Mouse (Mus musculus): ENCODE data around the gene Aldh1l1.

The Aldh1l1 gene

DNA sequence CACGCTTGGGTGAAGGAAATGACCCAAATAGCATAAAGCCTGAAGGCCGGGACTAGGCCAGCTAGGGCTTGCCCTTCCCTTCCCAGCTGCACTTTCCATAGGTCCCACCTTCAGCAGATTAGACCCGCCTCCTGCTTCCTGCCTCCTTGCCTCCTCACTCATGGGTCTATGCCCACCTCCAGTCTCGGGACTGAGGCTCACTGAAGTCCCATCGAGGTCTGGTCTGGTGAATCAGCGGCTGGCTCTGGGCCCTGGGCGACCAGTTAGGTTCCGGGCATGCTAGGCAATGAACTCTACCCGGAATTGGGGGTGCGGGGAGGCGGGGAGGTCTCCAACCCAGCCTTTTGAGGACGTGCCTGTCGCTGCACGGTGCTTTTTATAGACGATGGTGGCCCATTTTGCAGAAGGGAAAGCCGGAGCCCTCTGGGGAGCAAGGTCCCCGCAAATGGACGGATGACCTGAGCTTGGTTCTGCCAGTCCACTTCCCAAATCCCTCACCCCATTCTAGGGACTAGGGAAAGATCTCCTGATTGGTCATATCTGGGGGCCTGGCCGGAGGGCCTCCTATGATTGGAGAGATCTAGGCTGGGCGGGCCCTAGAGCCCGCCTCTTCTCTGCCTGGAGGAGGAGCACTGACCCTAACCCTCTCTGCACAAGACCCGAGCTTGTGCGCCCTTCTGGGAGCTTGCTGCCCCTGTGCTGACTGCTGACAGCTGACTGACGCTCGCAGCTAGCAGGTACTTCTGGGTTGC, 64.1 kb downstream of the Aldh1l1 start:
- peak; percentile 51 for DNase-seq (ENCODE audit: low spot score)

- DNase-seq (ENCODE audit: low spot score), result no peak
Observed at GRCm38 (mm10) chr6:90551251-90551650, 65.0 kb downstream of the Aldh1l1 start.

DNA sequence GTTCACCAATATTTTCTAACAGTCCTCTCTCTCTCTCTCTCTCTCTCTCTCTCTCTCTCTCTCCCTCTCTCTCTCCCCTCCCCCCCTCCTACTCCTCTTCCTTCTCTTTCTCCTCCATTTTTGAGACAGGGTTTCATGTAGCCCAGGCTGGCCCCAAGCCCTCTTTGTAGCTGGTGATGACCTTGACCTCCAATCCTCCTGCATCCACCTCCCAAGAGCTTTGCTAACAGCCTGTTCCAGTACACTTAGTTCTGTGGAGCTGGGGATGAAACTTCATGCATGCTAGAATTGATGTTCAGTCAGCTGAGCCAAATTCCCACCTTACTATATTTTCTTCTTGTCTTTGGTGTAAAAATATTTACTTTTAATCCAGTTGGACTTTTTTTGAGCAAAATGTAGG, 67.0 kb downstream of the Aldh1l1 start:
- no peak for DNase-seq (ENCODE audit: low spot score)

DNA sequence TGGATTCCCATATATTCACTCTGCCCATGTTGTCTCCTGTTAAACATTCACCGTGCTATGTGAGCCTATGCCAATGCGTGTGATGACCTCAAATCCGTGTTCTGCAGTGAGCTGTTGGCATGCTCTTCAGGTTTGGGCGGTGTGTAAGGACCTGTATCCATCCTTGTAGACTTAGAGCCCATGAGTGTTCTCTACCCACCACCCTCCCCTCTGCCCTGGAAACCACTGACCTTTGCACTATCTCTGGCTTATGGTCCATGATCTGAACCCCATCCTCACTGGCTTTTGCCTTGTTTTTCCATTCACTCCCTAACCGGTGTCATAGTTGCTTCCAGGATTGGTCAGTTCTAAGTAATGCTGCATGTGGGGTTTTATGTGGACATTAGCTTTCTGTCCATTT, 67.5 kb downstream of the Aldh1l1 start:
- DNase-seq (ENCODE audit: low spot score), result no peak

GRCm38 (mm10) chr6:90556534-90557058, 70.4 kb downstream of the Aldh1l1 start:
- no peak for DNase-seq (ENCODE audit: low spot score)

- no peak for DNase-seq (ENCODE audit: low spot score)
Observed at GRCm38 (mm10) chr6:90557077-90557476, 70.8 kb downstream of the Aldh1l1 start.

GRCm38 (mm10) chr6:90557829-90558693, 71.8 kb downstream of the Aldh1l1 start:
- no peak for DNase-seq (ENCODE audit: low spot score)

DNA sequence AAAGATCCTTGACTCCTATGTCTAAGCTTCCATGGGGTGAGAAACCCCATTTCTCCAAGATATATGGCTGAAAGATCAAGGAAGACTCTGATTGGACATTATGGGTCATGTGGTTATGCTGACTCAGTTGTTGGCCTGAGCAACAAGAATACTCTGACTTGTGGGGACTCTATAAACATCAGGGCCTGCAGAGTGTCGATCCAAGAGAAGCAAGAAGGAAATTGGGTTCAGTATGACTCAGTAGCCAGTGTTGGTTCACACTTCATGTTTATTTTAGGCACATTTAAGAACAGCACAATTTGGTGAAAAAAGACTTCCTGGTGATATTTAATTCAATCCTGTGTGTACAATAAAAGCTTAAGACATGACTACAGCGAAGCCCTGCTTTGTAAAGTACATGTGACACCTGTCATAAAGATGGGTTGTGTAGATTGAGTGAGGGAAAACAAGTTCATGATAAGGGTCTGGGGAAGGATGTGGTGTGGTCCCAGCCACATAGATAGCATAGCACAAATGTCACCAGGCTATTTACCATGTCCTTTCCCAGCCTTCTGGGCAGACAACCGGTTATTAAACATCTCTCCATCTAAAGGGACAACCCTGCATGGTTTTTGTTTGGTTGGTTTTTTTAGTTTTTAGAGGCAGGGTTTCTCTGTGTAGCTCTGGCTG, 74.3 kb downstream of the Aldh1l1 start:
- no peak for DNase-seq (ENCODE audit: low spot score)

- no peak for DNase-seq (ENCODE audit: low spot score)
Observed at GRCm38 (mm10) chr6:90561234-90561781, 75.1 kb downstream of the Aldh1l1 start.

DNA sequence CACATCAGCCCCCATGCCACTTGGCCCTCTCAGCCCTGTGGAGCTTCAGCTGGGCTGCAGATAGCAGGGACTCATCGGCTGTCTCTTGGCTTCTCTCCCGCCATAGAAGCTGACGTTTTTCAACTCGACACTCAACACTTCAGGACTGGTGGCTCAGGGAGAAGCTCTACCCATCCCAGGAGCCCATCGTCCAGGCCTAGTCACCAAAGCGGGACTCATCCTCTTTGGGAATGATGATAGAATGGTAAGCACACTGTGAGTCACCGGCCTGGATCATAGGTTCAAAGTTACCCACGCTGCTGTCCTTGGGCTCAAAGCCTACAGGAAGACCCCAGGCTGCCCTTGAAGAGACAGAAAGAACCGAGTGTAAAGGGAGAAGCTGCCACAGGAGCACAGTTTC, 78.0 kb downstream of the Aldh1l1 start:
- no peak for DNase-seq (ENCODE audit: low spot score)

DNA sequence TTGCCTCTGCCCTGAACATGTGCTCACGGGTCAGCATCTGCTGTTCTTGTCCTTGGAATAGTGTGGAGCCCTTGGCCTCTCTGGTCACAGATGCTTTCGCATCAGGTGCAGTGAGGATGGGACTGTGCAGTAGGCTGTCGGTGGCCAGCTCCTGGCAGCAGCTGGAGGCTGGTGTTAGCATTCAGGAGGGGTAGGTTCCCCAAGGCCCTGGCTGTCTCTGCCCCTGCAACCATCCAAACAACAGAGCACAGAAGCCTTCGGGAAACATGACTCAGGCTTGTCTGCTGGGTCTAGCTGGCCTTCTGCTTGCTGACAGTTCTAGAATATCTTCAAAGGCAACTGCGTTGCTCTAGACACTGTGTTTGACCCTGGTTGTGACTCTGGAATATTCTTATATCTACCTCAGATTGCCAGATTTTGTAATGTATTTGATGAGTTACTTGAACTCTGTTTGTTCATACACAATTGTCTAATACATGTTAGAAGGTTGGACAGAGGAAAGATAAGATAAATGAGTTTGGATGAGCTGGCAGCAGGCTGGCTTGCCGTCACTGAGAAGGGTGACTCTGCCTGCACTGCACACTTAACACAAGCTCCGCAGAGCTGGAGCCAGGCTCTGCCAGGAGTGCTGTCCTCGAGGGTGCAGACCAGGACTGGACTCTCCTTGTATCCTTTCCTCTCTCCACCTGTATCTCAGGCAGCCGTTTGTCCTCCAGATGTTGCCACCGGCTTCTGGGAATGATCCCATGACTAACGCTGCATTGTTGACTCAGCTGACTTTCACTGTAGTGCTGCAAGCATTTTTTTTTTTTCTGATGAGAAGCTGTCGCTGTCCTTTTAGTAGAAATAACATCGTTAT, 79.4 kb downstream of the Aldh1l1 start:
- peak; percentile 31 for DNase-seq (ENCODE audit: low spot score)

GRCm38 (mm10) chr6:90567486-90567885, 81.3 kb downstream of the Aldh1l1 start:
- no peak for DNase-seq (ENCODE audit: low spot score)

DNA sequence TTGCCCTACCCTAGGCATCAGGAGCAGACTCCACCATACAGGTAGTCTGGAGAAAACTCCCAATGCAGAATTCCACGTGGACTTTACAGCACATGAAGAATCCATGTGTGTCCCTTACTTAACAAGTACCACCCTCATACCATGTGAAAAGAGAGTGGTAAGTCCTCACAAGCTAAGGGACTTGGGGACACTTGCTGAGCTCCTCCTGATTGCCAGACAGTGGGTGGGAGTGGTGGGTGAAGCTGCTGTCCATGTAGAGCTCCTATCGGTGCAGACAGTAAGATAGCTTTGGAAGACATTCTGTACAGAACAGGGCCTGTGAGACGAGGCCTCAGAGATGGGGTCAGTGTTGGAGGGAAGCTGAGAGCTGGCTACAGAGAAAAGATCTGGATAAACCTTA, 81.7 kb downstream of the Aldh1l1 start:
- DNase-seq (ENCODE audit: low spot score), result no peak

- no peak for DNase-seq (ENCODE audit: low spot score)
Observed at GRCm38 (mm10) chr6:90568721-90569120, 82.5 kb downstream of the Aldh1l1 start.

DNA sequence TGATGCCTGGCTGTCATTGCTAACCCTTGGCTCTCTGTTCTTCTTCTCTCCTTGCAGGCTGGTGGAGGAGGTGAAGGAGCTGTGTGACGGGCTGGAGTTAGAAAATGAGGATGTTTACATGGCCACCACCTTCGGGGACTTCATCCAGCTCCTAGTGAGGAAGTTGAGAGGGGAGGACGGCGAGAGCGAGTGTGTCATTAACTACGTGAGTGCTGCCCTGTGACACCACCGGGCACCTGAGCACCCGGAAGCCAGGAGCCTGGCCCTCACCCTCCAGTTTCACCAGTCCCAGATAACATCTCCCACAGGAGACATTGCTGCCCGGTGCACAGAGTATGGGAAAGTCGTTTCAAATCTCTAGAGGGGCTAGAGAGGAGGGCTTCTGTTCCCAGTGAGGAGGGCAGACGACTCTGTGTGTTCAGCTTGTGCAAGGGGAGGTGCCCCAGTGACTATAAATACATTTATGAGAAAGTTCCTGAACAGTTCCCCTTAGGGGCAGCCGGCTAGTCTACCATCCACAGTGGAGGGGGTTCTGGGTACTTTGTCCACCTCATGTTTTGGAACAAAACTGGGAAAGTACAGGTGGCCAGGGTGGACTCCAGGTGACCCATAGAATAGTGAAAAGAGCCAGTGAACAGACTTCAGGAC, 83.6 kb downstream of the Aldh1l1 start:
- no peak for DNase-seq (ENCODE audit: low spot score)

DNA sequence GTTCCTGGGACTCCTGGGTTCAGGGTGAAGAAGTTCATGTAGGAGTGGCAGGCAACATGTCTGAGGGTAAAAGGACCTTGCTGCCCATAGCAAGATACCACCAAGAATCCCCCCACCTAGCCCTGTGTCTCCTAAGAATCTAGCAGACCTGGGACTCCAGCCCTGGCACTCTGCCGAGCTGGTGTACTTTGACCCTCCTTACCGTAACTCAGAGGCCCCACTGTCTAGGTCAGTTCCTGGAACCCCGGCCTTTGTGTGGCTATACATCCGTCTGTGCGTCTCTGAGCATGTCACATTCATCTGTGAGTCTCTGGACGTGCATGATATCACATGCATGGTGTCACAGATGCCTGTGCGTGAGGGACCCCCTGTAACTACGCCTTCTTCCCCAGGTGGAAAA, 84.2 kb downstream of the Aldh1l1 start:
- no peak for DNase-seq (ENCODE audit: low spot score)

DNA sequence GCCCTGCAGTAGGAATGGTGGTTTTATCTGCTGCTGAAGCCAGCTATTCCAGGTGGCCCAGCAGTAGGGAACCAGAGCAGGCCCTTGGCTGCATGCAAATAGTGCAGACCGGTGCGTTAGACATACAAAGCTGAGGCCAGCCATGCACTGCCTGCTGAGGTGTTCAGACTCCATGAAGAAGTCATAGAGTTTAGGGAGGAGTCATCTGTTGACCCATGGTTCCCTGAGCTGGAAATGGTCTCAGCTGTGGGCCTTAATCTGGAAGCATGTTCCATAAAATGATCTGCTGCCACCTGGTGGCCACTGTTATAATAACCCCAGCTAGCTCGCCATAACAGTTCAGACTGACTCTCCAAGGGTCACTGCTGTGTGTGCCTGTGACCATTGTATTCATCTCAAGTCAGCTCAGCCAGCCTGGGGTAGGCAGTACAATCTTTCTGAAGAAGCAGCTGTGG, 89.1 kb downstream of the Aldh1l1 start:
- no peak for DNase-seq (ENCODE audit: low spot score)

DNA sequence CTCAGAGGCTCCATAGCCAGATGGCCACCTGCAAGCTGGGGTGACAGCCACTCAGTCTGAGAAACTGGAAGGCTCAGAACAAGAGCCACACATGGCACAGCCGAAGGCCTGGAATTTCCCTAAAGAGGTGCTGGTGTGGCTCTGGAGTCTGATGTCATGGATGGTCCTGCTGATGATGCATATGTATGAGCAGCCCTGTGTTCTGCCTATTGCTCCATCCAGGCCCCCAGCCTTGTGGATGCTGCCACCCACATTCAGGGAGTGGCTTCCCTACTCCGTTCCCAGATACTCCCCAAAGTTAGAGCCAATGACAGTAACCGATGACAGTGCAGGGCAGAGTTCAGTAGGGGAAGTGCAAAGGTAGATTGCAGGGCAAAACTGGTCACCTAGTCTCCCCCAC, 91.9 kb downstream of the Aldh1l1 start:
- no peak for DNase-seq (ENCODE audit: low spot score)

DNA sequence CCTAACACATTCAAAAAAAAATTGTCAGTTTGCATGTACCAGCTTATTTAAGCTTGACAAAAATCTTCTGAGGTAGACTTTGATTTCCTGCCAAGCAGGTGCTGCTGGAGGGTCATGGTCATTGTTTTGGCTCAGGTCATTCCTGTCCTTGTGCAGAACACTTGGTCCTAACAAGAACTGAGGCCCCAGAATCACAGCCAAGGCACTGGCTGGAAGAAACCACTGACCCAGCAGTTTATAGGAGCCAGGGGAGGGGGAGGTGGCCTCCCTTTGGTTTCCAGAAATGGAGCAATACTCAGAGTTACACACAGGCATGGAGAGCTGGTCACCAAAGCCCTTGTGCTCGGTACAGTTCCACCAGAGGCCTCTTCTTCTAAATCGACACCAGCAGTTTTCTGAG, 96.1 kb downstream of the Aldh1l1 start:
- no peak for DNase-seq (ENCODE audit: low spot score)

GRCm38 (mm10) chr6:90588113-90588512, 101.9 kb downstream of the Aldh1l1 start:
- no peak for DNase-seq (ENCODE audit: low spot score)

- no peak for DNase-seq (ENCODE audit: low spot score)
Observed at GRCm38 (mm10) chr6:90590707-90591106, 104.5 kb downstream of the Aldh1l1 start.
